Mouse (Mus musculus): ENCODE measurements at regions not wholly inside any gene's neighbourhood (a gene's known extent, or its start where the extent isn't known, plus 50 kb on each side); places are given as distances from the start of the nearest gene placed in this dataset.
"Not testable (repeated sequence)": the region's sequence is repeated elsewhere in the genome, so short reads cannot be mapped to it uniquely, and the experiment has no call there.

GRCm38 (mm10) chr7:111179401-111180271 is 96.8 kb upstream of the Eif4g2 start:
- no peak for DNase-seq (ENCODE audit: low spot score in 2 of 2)

GRCm38 (mm10) chr7:111174393-111175124 is 91.7 kb upstream of the Eif4g2 start:
- DNase-seq (ENCODE audit: low spot score in 2 of 2): no peak

- no peak for DNase-seq (ENCODE audit: low spot score in 2 of 2)
These were observed 89.2 kb upstream of the Eif4g2 start for GRCm38 (mm10) chr7:111172061-111172460.

GRCm38 (mm10) chr7:111168546-111169233 is 85.9 kb upstream of the Eif4g2 start:
- DNase-seq (ENCODE audit: low spot score in 2 of 2): not testable (repeated sequence)

- no peak for DNase-seq (ENCODE audit: low spot score in 2 of 2)
These were observed 82.2 kb upstream of the Eif4g2 start for GRCm38 (mm10) chr7:111164994-111165393.

GRCm38 (mm10) chr7:111164276-111164675 is 81.4 kb upstream of the Eif4g2 start:
- DNase-seq (ENCODE audit: low spot score in 2 of 2): no peak

GRCm38 (mm10) chr7:111163861-111164260 is 81.0 kb upstream of the Eif4g2 start:
- DNase-seq (ENCODE audit: low spot score in 2 of 2): no peak

- no peak for DNase-seq (ENCODE audit: low spot score in 2 of 2)
These were observed 80.5 kb upstream of the Eif4g2 start for GRCm38 (mm10) chr7:111163321-111163720.

GRCm38 (mm10) chr7:111158791-111159286 is 76.0 kb upstream of the Eif4g2 start:
- peak; percentile 64 to 77 for DNase-seq (ENCODE audit: low spot score in 2 of 2)

GRCm38 (mm10) chr7:111157754-111158325 is 75.0 kb upstream of the Eif4g2 start:
- no peak for DNase-seq (ENCODE audit: low spot score in 2 of 2)

- peak in 1 of 2 experiments; percentile 62 for DNase-seq (ENCODE audit: low spot score in 2 of 2)
These were observed 74.5 kb upstream of the Eif4g2 start for GRCm38 (mm10) chr7:111157287-111157686.

- DNase-seq (ENCODE audit: low spot score in 2 of 2): no peak
These were observed 73.8 kb upstream of the Eif4g2 start for GRCm38 (mm10) chr7:111156472-111157231.

- DNase-seq (ENCODE audit: low spot score in 2 of 2): no peak
These were observed 73.2 kb upstream of the Eif4g2 start for GRCm38 (mm10) chr7:111155995-111156394.

GRCm38 (mm10) chr7:111154217-111154616 is 71.4 kb upstream of the Eif4g2 start:
- no peak for DNase-seq (ENCODE audit: low spot score in 2 of 2)

- no peak for DNase-seq (ENCODE audit: low spot score in 2 of 2)
These were observed 67.7 kb upstream of the Eif4g2 start for GRCm38 (mm10) chr7:111150540-111150939.

GRCm38 (mm10) chr7:111150115-111150514 is 67.3 kb upstream of the Eif4g2 start:
- no peak for DNase-seq (ENCODE audit: low spot score in 2 of 2)

- DNase-seq (ENCODE audit: low spot score in 2 of 2): no peak
These were observed 64.8 kb upstream of the Eif4g2 start for GRCm38 (mm10) chr7:111147593-111147992.

- no peak for DNase-seq (ENCODE audit: low spot score in 2 of 2)
These were observed 63.8 kb upstream of the Eif4g2 start for GRCm38 (mm10) chr7:111146670-111147069.

GRCm38 (mm10) chr7:111144216-111144615 is 61.4 kb upstream of the Eif4g2 start:
- no peak for DNase-seq (ENCODE audit: low spot score in 2 of 2)

GRCm38 (mm10) chr7:111141285-111141965 is 58.6 kb upstream of the Eif4g2 start:
- DNase-seq (ENCODE audit: low spot score in 2 of 2): no peak
